Mouse (Mus musculus) spleen, embryonic (tissue): Measurements from ENCODE around the gene Nup37.

Source experiments
- CTCF ChIA-PET: fragments of 350-600 bp; sonication (Branson Sonifier 250); formaldehyde crosslinking; loops from one replicate; lab custom pipeline; 2022; lab: Charles Lee

Nup37 gene

DNA sequence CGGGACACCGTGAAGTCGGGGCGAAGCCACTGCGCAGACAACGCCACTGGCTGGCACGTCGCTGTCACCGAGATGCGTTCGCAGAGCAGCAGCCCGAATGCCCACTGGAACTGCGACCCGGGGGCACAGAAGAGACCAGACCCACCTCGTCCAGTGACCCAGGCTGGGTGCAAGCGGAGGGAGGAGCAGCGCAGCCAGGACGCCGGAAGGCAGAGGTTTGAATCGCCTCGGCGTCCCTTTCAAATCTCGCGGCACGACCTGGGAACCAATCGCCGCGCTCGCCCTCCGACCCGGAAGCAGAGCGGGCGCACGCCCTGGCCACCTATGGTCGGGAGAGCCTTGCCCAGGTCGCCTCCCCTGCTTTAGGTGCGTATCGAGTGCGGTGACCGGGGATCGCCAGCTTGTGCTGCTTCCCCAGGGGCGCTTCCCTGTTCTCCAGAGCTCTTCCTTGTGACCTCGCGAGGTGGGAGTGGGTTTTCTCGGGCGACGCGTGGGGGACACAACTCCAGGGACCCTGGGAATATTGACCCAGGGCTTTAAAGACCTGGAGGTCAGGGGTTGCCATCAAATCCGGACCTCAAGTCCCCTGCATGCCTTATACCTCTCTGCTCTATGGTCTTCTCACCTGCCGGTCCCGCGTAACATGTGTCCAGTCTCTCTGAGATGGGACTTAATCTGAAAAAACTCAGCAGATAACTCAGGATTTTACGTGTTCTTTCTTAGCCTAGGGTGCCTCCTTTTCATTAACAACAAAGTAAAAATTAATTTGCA, at the start of gene Nup37, which contains the start of gene Parpbp:
Nup37 (plus strand) TSS at position 286 of the 771 bp plus-strand sequence.
Parpbp (minus strand) TSS at position 235 of the 771 bp plus-strand sequence.
- CTCF ChIA-PET: no interaction called here

DNA sequence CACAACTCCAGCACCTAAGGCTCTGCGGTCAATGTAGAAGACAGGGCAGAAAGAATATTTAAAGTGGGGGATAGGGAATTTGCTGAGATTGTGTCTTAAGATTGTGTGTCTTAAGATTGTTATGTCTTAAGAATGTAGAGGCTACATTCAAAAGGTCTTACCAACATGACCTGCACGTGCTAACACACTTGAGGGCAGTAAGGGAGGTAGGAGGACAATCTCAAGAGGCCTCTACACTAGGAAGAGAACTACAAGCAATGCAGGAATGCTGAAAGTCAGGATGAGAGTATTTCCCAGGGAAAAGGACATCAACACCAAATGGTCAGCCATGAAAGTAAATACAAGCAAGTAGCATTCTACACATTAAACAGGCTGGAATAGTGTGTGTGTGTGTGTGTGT, 40.6 kb upstream of the Nup37 start:
- CTCF ChIA-PET: no interaction called here

DNA sequence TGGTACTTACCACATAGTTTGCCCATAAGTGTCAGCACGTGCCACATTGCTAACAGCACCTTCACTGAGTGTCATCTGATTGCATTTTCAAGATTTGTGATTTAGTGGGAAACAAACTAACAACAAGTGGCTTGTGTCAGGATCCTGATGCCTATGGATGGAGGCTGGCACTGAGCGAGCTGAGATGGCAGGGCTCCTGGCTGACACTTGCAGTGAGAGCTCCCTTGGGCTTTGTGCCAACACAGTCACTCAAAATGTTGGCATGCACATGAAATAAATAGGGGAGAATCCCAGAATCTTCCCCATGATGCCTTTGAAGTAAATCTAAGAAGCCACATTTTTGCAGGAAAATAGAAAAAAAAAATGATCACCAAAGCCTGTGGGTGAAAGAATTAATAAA, 33.5 kb upstream of the Nup37 start:
- CTCF ChIA-PET: no interaction called here

DNA sequence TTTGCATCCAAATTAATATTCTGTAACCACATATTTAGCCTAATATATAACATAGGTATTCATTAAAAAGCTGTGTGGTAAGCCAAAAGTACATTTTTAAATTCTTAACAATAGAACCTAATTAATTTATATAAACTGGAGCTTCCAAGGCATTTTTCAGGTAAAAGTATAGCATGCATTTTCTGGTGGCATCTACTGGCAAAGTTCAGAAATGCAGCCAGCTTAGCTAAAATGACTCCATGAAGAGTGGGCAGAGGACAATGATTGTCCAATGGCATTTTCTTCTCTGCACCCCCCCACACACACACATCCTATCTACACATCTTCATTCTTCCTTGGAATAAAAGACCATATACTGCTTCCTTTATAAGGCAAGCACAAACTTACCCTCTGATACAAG, 27.1 kb upstream of the Nup37 start:
- CTCF ChIA-PET: no interaction called here

DNA sequence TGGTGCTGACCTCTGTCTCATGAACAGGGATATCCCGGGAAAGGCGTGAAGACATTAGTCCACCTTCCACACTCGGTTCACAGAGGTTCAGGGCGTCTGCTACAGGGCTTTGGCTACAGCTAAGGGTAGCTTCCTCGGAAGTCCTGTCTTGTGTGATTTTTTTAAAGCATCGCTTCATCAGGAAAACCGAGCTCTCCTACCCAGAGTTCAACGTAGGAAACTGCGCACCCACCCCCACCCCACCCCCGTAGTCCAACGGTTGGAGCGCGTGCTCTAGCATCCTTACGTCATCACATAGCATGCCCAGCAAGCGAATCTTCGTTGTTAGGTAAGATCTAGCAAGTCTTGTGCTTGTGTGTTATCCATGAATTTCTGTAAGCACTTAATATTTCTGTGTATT, 11.2 kb upstream of the Nup37 start:
- CTCF ChIA-PET: no interaction called here

DNA sequence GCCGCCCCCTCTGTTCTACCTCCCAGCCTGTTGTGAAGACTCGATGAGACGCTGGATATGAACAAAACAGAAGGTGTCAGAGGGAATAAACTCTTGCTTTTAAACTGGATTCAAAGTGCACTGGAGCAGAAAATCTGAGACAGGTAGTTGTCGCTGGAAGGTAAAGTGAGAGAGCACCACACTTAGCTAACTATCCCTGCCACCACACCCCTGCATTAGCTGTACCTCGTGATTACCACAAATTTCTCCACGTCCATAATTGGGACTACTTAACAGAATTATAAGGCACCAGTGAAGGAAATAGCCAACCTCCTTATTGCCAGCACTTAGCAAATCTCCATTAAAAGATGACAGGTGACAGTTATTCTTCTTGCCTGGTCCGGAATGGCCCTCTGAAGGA, 605 bp upstream of the Nup37 start:
- CTCF ChIA-PET: no interaction called here

DNA sequence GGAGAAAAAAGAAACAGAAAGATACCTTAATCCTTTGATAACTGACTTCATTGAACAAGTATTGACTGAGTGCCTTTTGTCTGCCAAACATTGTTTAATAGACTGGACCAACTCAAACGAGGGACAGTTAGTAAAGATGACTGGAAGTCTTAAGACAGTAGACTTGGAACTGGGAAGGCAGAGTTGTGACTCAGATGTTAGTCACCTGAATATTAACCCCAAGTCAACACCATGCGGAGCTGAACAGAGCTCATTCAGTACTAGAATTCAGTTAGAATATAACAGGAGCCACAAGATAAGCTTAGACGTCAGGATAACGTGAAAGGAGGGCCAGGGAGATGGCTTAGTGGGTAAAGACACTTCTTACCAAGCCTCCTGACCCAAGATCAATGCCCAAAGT, 3.6 kb downstream of the Nup37 start:
- CTCF ChIA-PET: interaction anchor here (0.7 kb wide), 1 partner anchor 16 kb away, joined by 5 read pairs; no protein-coding TSS in a partner anchor

DNA sequence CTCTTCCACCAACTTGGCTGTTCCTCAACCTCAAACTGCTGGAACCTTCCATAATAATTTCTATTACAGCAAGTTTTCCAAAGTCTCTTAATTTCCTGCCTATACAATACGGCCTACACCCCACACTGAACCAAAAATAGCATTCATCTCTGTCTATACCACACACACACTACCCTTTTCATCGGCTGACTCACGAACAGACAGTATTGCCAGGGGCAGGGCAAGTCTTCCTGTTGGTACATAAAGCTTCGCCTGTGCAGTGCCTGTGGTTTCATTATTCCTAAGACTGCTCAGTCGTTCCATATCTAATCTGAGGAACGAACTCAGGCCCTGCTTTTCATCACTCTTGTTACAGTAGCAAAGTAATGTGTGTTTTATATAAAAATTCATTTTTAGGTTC, 4.9 kb downstream of the Nup37 start:
- CTCF ChIA-PET: interaction anchor here (0.7 kb wide), 1 partner anchor 247 kb away, joined by 5 read pairs; no protein-coding TSS in a partner anchor

DNA sequence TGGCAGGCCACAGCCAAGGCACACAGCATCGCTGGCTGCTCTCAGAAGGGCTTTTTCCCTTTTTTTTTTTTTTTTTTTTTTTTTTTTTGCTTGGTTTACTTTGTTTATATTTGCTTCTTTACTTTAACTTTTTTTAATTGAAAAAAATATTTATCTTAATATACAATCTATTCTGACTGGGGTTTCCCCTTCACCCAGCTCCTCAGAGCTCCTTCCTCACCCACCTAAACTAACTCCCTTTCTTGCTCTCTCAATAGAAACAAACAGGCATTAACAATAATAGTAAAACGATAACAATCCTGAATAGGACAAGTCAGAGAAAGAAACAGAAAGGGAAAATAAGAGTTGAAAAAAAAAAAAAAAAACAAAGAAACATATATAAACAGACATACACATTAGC, 15.3 kb downstream of the Nup37 start:
- CTCF ChIA-PET: no interaction called here

DNA sequence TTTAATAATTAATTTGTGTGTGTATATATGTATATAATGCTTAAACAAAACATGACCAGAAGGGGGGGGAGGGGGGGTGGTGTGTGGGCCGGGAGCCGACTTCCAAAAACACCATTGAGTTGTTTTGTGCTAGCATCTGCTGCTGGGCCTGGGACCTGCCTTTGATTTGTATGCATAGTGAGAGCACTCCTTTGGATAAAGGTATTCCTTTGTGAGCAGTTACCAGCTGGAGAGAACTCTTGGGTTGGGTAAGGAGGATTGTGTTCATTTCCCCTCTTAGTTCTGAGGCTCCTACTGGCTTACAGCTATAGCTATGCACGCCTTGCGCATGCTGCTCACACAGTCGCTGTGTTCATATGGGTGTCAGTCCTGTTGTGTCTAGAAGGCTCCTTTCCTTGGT, 15.9 kb downstream of the Nup37 start:
- CTCF ChIA-PET: no interaction called here

DNA sequence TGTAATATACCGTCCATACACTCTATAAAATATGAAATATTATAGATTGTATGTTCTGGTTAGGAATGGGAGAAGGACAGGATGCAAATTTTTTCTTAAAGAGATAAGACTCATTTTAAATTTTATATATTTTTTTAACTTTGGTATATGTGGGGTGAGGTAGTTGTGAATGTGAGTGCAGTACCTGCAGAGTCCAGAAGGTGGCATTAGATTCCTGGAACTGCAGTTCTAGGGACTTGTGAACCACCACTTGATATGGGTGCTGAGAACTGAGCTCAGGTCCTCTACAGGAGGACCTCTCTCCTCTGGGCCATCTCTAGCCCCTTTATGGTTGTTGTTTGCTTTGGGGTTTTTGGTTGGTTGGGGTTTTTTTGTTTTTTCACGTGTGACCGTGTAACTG, 19.4 kb downstream of the Nup37 start:
- CTCF ChIA-PET: no interaction called here

DNA sequence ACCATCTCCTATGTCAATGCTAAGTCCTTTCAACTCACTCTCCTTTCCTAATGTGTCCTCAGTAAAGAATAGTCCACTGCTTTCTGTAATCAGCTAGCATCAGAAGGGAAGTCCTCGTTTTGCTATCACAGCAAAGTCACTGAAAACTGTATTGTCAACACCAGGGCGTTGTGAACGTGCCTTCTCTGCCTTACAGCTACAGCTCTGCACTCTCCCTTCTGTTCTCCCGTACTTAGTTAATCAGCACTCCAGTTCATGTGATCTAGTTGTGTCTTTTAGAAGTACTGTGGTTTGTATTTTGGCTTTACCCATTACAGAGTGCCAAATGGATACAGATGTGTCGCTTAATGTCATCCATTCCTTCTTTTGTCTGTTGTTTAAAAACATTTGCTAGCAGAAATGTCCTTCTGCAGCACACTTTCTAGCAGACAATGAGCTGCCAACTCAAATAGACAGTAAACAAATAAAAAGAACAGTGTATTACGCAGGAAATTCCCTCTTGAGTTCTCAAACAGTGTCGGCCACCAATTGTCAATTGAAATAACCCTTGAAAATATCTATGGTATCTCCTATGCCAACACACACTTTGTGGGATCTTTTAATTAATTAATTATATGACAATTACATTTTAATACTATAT, 20.8 kb downstream of the Nup37 start:
- CTCF ChIA-PET: interaction anchor here (0.5 kb wide), 1 partner anchor 787 kb away, joined by 8 read pairs; no protein-coding TSS in a partner anchor

DNA sequence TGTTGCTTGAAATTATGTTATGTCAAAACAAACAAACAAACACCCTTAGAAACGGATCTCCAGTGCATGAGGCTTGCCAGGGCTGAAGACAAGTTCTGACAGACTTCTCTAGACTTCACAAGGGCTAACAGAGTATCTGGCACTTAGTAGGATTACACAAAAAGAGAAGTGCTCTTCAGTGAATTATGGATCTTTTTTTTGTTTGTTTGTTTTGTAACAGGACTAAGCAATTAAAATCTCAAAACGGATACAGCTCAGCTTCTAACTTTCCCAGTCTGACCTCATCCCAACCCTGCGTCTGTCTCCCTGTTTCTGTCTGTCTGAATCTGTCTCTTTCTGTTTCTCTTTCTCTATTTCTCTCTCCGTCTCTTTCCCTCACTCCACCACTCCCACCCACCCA, 53.7 kb downstream of the Nup37 start:
- CTCF ChIA-PET: interaction anchor here (0.6 kb wide), 1 partner anchor 225 kb away, joined by 3 read pairs; no protein-coding TSS in a partner anchor

DNA sequence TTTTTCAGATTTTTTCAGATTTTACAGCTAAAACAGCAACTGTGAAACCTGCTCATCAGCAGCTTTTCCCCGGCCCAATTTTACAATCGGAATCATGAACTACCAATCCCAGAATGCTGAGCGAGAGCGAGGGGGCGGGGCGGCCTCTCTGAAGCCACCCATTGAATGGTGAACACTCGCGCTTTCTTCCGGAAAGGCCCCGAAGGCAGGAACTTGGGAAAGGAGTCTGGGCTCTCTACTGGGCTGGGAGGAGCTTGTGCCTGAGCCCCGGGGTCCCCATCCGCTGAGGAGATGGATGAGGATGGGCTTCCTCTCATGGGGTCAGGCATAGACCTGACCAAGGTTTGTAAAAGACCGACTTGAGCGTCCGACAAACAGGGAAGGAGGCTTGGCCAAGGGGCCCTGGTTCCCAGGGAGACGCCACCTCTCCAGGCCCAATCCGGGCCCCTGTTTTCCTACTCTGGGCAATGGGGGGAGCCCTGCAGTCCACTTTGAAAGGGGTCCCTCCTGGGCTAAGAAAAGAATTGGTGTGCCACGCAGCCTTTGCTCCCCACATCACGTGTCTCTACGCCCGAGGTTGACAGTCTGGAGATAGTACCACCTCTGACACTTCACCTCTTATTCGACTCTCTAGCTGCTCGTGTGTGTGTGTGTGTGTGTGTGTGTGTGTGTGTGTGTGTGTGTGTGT, 54.3 kb downstream of the Nup37 start, which contains the start of gene Washc3:
Washc3 (plus strand) TSS at position 143 of the 688 bp plus-strand sequence.
- CTCF ChIA-PET: interaction anchor here (0.6 kb wide), 1 partner anchor 225 kb away, joined by 3 read pairs; no protein-coding TSS in a partner anchor

DNA sequence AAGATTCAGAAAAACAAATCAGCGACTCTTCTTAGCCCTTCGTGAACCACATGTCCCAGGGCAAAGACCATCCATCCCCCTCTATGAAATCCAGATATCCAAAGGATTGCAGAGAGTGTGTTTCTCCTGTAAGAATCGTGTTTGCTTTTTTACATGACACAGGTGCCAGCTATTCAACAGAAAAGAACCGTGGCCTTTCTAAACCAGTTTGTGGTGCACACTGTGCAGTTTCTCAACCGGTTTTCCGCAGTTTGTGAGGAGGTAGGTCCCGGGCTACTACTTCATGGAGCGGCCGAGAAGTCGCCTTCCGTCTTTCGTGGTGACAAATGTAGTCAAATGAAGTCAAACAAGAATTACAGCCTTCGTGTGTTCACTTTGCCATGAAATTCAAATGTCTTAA, 54.9 kb downstream of the Nup37 start:
- CTCF ChIA-PET: no interaction called here

DNA sequence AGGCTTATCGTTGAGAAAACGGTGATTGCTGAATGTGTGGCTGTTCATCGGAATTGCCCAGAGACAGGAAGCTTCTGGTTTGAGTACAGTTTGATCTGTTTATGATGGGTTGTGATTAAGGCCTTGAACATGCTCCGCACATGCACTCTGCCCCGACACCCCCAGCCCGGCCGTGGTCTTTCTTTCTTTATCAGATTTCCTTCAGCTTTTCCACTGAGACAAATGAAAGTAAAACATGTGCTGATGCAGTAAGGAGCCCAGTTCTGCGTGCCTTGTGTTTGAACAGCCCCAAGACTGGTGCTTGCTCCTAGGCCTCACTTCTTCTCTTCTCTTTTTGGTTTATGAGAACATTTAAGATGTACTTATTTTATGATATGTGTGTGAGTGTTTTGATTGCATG, 55.8 kb downstream of the Nup37 start:
- CTCF ChIA-PET: no interaction called here

DNA sequence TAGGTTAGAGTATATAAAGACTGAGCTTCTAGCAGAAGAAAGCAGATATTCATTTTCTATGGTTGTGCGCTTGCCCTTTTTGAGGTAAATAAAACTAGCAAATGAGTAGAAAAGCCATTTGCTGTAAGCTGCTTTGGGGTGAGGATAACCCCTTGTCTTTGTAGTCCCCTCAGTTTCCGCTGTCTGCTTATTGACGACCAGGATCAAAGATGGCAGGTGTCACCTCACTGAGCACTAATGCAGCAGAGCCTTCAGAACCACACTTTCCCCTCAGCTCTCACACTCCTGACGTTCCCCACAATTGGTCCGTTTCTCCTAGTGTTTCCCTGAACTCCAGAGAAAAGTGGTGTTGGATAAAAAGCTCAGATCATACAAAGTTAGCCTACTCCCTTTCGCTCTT, 56.4 kb downstream of the Nup37 start:
- CTCF ChIA-PET: no interaction called here

DNA sequence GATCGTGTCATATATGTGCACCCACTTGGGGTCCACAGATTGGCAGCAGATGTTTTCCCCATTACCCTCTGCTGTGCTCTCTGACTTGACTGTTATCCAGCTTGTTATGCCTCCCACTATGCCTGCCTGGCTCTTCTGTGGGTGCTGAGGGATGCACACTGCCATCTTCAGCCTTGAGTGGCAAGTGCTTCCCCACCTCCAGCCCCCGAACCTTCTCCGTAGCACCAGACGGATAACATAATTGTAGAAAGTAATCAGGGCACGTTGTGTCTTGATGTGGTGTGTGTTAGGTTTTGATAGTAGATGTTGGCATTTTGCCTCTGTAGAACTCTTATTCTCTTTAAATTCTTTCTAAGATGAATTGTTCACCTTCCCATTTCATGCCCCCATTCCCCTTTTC, 65.9 kb downstream of the Nup37 start:
- CTCF ChIA-PET: no interaction called here

DNA sequence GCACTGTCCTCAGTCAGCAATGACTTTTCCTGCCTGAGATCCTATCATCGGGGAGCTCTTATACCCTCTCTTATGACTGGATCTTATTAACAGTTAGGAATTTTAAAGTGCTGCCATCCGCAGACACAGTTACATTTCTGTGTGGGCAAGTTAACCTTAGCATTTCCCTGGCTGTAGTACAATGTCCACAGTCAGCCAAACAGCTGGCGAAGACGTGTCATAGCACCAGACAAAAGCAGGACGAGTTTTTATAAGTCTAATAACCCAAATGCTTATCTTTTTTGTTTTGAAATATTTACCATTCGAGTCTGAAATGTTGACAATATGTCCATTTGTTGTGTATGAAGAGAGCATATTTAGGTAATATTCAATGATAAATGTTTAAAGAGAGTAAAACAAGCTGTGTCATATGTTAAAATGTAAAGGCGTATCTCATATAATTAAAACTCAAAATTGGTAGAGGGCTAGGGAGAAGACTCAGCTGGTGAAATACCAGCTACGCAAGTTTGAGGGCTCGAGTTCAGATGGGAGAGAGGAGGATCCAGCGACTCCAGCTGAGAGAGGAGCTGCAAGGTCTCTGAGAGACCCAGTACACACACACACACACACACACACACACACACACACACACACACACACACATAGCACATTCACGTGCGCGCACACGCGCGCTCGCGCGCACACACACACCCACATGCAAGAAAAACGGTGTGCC, 68.2 kb downstream of the Nup37 start:
- CTCF ChIA-PET: no interaction called here

DNA sequence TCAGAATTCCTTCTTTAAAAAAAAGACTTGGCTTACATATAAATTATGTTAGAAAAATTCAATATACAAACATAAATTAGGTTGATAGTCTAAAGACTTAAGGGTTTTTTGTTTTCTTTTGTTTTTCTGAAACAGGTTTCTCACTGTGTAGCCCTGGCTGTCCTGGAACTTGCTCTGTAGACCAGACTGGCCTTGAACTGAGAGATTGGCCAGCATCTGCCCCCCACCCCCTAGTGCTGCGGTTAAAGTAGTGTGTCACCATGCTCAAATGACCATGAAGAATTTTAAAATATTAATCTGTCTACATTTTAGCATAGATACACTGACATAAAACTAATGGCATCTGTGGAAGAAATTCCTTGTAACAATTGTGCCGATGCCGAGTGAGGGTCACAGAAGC, 71.4 kb downstream of the Nup37 start:
- CTCF ChIA-PET: no interaction called here

DNA sequence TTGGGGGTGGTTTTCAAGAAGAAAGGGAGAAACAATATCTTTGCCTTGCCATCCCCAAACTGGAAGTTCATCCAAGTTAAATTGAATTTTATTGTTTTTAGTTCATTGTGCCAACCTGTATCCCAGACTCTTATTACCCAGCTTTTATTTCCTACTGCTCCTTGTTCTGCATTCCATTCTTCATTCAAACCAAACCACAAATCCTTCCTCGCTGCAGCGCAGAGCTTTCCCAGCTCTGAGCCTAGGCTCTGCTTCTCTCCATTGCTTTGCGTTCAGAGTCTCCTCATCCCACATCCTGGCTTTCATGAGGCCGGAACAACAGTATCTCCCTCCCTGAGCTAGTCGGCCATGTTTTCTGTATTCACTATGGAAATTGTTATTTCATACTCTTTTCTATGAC, 74.9 kb downstream of the Nup37 start:
- CTCF ChIA-PET: no interaction called here

DNA sequence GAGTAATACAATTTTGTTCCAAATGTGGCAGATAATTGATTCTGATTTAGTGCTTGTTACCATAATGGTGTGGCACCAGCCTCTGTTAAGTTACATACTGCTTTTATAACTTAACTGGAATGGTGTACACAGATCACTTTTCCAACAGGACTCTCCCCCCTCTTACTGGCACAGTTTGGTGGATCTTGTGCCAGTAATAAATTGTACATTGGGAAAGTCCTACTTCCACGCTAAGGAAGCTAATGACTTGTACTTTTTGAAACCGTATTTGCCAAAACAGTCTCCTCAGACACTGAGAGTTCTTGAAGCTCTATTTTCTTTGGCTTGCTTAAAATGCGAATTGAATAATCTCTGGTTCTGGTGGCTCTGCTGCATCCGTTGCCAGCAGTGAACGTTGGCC, 78.6 kb downstream of the Nup37 start:
- CTCF ChIA-PET: no interaction called here
